Comparison of ENCODE assay signal across 9 mouse cellular contexts in genomic region chr1:84283119-84283518, GRCm38 (mm10).
DNase-seq lines count a peak whose midpoint lies in the region; ATAC-seq and TF ChIP-seq lines count a peak whose summit lies in the region.
"Had no signal": no experiment of that assay in that cellular context is flagged by ENCODE, and none has a peak within 500 bp of the region (broad histone marks: within the 10 kb centered on the region; RNA-seq: fewer than 3 reads in every experiment).

No protein-coding gene starts in this region.

- H3K9ac ChIP-seq in hindbrain, embryonic 15.5 days: peak overlapping the region; percentile 64; the same call in 1 of the 2 replicates
- H3K9ac ChIP-seq in liver, embryonic 11.5 days (ENCODE audit: low read depth, low read length): no peak overlapping the region; the same call in 1 of the 2 replicates

- no peaks in the 10 kb centered on the region for H3K36me3 ChIP-seq in forebrain, embryonic 10.5 days (replicated peaks)
- no peaks in the 10 kb centered on the region for H3K36me3 ChIP-seq in hindbrain, embryonic 15.5 days
- H3K36me3 ChIP-seq in liver, embryonic 11.5 days (ENCODE audit: control insufficient read depth, insufficient read depth, low read length): no peaks in the 10 kb centered on the region
- H3K36me3 ChIP-seq: G1E had no signal

- no peaks in the 10 kb centered on the region for H3K27me3 ChIP-seq in Patski
- peaks cover 36% of the 10 kb centered on the region for H3K27me3 ChIP-seq in forebrain, embryonic 10.5 days (ENCODE audit: poor library complexity, severe bottlenecking)
- no peaks in the 10 kb centered on the region for H3K27me3 ChIP-seq in hindbrain, embryonic 15.5 days
- peaks cover 6% of the 10 kb centered on the region; the same call in 1 of the 2 replicates for H3K27me3 ChIP-seq in liver, embryonic 11.5 days (replicated peaks; ENCODE audit: control insufficient read depth, insufficient read depth, low read length)

- in situ Hi-C loops in Patski (cut with MboI; ENCODE audit: low pct_unique_long_range_greater_than_20kb): loop anchor here (10.0 kb wide), 3 partner anchors 148 to 538 kb away; no protein-coding TSS in a partner anchor

- ATAC-seq in frontal cortex, adult (ENCODE audit: low TSS enrichment): peak; percentile 42
- no peak for ATAC-seq in Patski
- no peak for ATAC-seq in hindbrain, embryonic 15.5 days (ENCODE audit: low FRiP score, low read depth)
- no peak for ATAC-seq in liver, embryonic 11.5 days (replicated peaks; ENCODE audit: low FRiP score)

- TF ChIP-seq CTCF in Patski (IDR thresholded peaks at IDR 0.05): peak; percentile 57

- POLR2A ChIA-PET in Patski (lab: Charles Lee): interaction anchor here (0.6 kb wide), 3 partner anchors 32 to 547 kb away, joined by 3 to 7 read pairs (median 6); no protein-coding TSS in a partner anchor

- no peaks in the 10 kb centered on the region for H3K9me3 ChIP-seq in forebrain, embryonic 10.5 days
- H3K9me3 ChIP-seq in hindbrain, embryonic 15.5 days: no peaks in the 10 kb centered on the region
- no peaks in the 10 kb centered on the region for H3K9me3 ChIP-seq in liver, embryonic 11.5 days (ENCODE audit: control insufficient read depth, low read length)

- 6% methylated on average over 2 of the region's 2 CpGs for WGBS in forebrain, embryonic 10.5 days
- 4% methylated on average over 2 of the region's 2 CpGs for WGBS in hindbrain, embryonic 15.5 days
- 7% methylated on average over 2 of the region's 2 CpGs for WGBS in liver, embryonic 11.5 days

- peaks cover 20% of the 10 kb centered on the region for H3K4me1 ChIP-seq in forebrain, embryonic 10.5 days
- H3K4me1 ChIP-seq in hindbrain, embryonic 15.5 days (replicated peaks): peaks cover 58% of the 10 kb centered on the region
- H3K4me1 ChIP-seq in liver, embryonic 11.5 days (replicated peaks; ENCODE audit: control insufficient read depth, insufficient read depth, low read length): no peaks in the 10 kb centered on the region

- peak overlapping the region; percentile 63 for H3K4me2 ChIP-seq in hindbrain, embryonic 15.5 days
- H3K4me2 ChIP-seq in liver, embryonic 11.5 days: peak overlapping the region; percentile 66

- peak overlapping the region; percentile 66; the same call in 1 of the 2 replicates for H3K4me3 ChIP-seq in forebrain, embryonic 10.5 days
- peak overlapping the region; percentile 58 for H3K4me3 ChIP-seq in hindbrain, embryonic 15.5 days
- peak overlapping the region; percentile 56 for H3K4me3 ChIP-seq in liver, embryonic 11.5 days (ENCODE audit: low read depth, low read length)

- CTCF ChIA-PET in Patski (lab: Charles Lee): interaction anchor here (0.7 to 1.2 kb wide), 4 partner anchors 10 to 536 kb away, joined by 4 to 5 read pairs (median 4); no protein-coding TSS in a partner anchor

- H3K27ac ChIP-seq in forebrain, embryonic 10.5 days: no peak overlapping the region
- no peak overlapping the region for H3K27ac ChIP-seq in hindbrain, embryonic 15.5 days (replicated peaks)
- H3K27ac ChIP-seq in liver, embryonic 11.5 days (ENCODE audit: low read depth, low read length): no peak overlapping the region

- no peak for DNase-seq in frontal cortex, postnatal 14 days (ENCODE audit: low spot score in 2 of 2)
- no peak for DNase-seq in Patski (ENCODE audit: low read depth, low spot score)
- DNase-seq in forebrain, embryonic 10.5 days (ENCODE audit: extremely low spot score, low spot score): no peak
- DNase-seq in liver, embryonic 11.5 days (ENCODE audit: low spot score): no peak
- peak; percentile 43 for DNase-seq in retina, embryonic 14.5 days (ENCODE audit: low spot score)
- DNase-seq in spleen, adult 12 weeks (ENCODE audit: low spot score): no peak
